Mouse (Mus musculus) testis, adult 2 months (tissue): ENCODE measurements at regions not wholly inside any gene's neighbourhood (a gene's known extent, or its start where the extent isn't known, plus 50 kb on each side); places are given as distances from the start of the nearest gene placed in this dataset.

ENCODE experiments used
- CTCF ChIP-seq: fragments of 200-500 bp; IDR thresholded peaks from 2 replicates; pipeline ENCODE4 v1.5.1; 2012; ENCODE audit warnings: low read depth, mild to moderate bottlenecking, inconsistent platforms, low read length, moderate library complexity; ENCODE audit not compliant: control insufficient read depth, insufficient read depth, insufficient replicate concordance
- POLR2A ChIP-seq: fragments of 200-500 bp; IDR thresholded peaks from 2 replicates; pipeline ENCODE4 v1.6.1; 2012; ENCODE audit warnings: low read depth, mild to moderate bottlenecking, inconsistent platforms, low read length, moderate library complexity; ENCODE audit not compliant: control insufficient read depth

DNA sequence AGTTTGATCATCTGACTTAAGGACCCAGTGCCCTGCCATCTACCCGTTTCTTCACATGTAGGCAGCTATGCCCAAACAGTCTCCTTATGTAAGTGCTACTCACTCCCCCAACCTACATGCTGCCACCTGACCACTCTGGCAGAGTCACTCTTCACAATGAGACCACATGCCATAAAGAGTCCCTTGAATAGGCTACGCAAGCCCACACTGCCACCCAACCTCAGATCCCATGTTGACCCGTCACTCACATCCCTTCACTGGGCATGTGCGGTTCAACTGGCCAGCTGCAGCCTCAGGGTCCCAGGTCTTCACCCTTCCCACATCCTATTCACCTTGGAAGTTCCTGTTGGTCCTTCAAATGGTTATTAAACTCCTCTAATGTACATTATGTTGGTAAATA lies 106.3 kb downstream of the Irs2 start:
- TF ChIP-seq CTCF (no peak), POLR2A (no peak)
